In genomic region chr6:40434697-40435096, GRCm38 (mm10) we compare ENCODE assay signal across 9 mouse cellular contexts. TPM values are rescaled to one million over a fixed set of nuclear protein-coding genes. Genes with fewer than 3 reads are reported as not detected.
DNase-seq lines count a peak whose midpoint lies in the region; ATAC-seq and TF ChIP-seq lines count a peak whose summit lies in the region.
"Had no signal": no experiment of that assay in that cellular context is flagged by ENCODE, and none has a peak within 500 bp of the region (broad histone marks: within the 10 kb centered on the region; RNA-seq: fewer than 3 reads in every experiment).

No protein-coding gene starts in this region.

- H3K27me3 ChIP-seq in liver, embryonic 12.5 days (replicated peaks), result peaks cover 63% of the 10 kb centered on the region

- H3K4me3 ChIP-seq in gastrocnemius, adult 2 months, result peak overlapping the region; percentile 83
- H3K4me3 ChIP-seq in liver, embryonic 12.5 days, result peak overlapping the region; percentile 69

- no peak for TF ChIP-seq CTCF in gastrocnemius, adult 2 months (IDR thresholded peaks at IDR 0.05)

- no peak for DNase-seq in gastrocnemius, adult 2 months
- DNase-seq in gastrocnemius, postnatal 36 days, result no peak
- DNase-seq in thymus, postnatal 4 days, result peak; percentile 17
- DNase-seq in thymus, adult 18-20 months, result no peak
- DNase-seq in urinary bladder, postnatal 10 days (ENCODE audit: low spot score), result no peak
- no peak for DNase-seq in left cerebral cortex, adult 11 months (ENCODE audit: low spot score)
- no peak for DNase-seq in gastrocnemius, adult 8-10 months (ENCODE audit: low spot score in 2 of 2)

- intact Hi-C loops in gastrocnemius, adult 2 months (cut with DNase I), result no loop called here
- intact Hi-C loops in gastrocnemius, postnatal 36 days (cut with DNase I), result no loop called here

- ATAC-seq in liver, embryonic 12.5 days, result no peak

- H3K4me2 ChIP-seq in liver, embryonic 12.5 days, result peak overlapping the region; percentile 97

- no peak overlapping the region for H3K27ac ChIP-seq in gastrocnemius, adult 2 months
- no peak overlapping the region for H3K27ac ChIP-seq in liver, embryonic 12.5 days

- H3K9ac ChIP-seq in liver, embryonic 12.5 days, result no peak overlapping the region

- H3K9me3 ChIP-seq in liver, embryonic 12.5 days (replicated peaks), result no peaks in the 10 kb centered on the region

- H3K36me3 ChIP-seq in liver, embryonic 12.5 days, result no peaks in the 10 kb centered on the region

- H3K4me1 ChIP-seq in liver, embryonic 12.5 days, result peaks cover 18% of the 10 kb centered on the region; the same call in 1 of the 2 replicates

- 24% methylated on average over 7 of the region's 7 CpGs for WGBS in liver, embryonic 12.5 days (ENCODE audit: insufficient replicate concordance)

RNA-seq across cellular contexts. Expression of gene E330009J07Rik, which starts 1.2 kb away (rescaled TPM):
- total RNA-seq in gastrocnemius, adult 2 months (2021), result 1 to 10 TPM in 1 of 2 experiments, under 1 TPM in 1; 0.98 to 1.2 TPM
- total RNA-seq in gastrocnemius, postnatal 36 days (2021), result 1 to 10 TPM; 1.0 to 1.6 TPM
- polyA plus RNA-seq in liver, embryonic 12.5 days (2016; fragmentation: Nextera tagmentation; extraction: Ambion mirVana), result 2.2 and 2.3 TPM in 2 replicates
- 1 to 10 TPM in 1 of 4 experiments, under 1 TPM in 3; 0.60 to 1.1 (median 0.86) TPM for total RNA-seq in gastrocnemius, adult 8-10 months (2022)

RNA-seq across cellular contexts. Expression of gene Wee2, which starts 4.2 kb away (rescaled TPM):
- total RNA-seq in gastrocnemius, adult 2 months (2021), result not detected
- total RNA-seq in gastrocnemius, postnatal 36 days (2021), result not detected
- polyA plus RNA-seq in liver, embryonic 12.5 days (2016; fragmentation: Nextera tagmentation; extraction: Ambion mirVana), result not detected in 2 replicates
- total RNA-seq in gastrocnemius, adult 8-10 months (2022), result not detected
- total RNA-seq: common myeloid progenitor, adult 5-6 weeks had no signal

RNA-seq across cellular contexts. Expression of gene Ssbp1, which starts 36.5 kb away (rescaled TPM):
- total RNA-seq in gastrocnemius, adult 2 months (2021), result 10 to 100 TPM; 24.7 to 29.6 TPM
- total RNA-seq in gastrocnemius, postnatal 36 days (2021), result 10 to 100 TPM; 21.6 to 24.2 TPM
- 107 and 108 TPM in 2 replicates for polyA plus RNA-seq in liver, embryonic 12.5 days (2016; fragmentation: Nextera tagmentation; extraction: Ambion mirVana)
- total RNA-seq in gastrocnemius, adult 8-10 months (2022), result 10 to 100 TPM; 19.7 to 23.9 (median 21.7) TPM

RNA-seq across cellular contexts. Expression of gene Tas2r137, which starts 56.3 kb away (rescaled TPM):
- not detected for total RNA-seq in gastrocnemius, adult 2 months (2021)
- total RNA-seq in gastrocnemius, postnatal 36 days (2021), result not detected
- not detected in 2 replicates for polyA plus RNA-seq in liver, embryonic 12.5 days (2016; fragmentation: Nextera tagmentation; extraction: Ambion mirVana)
- not detected for total RNA-seq in gastrocnemius, adult 8-10 months (2022)
- total RNA-seq: common myeloid progenitor, adult 5-6 weeks had no signal

RNA-seq across cellular contexts. Expression of gene Tas2r108, which starts 58.6 kb away (rescaled TPM):
- not detected for total RNA-seq in gastrocnemius, adult 2 months (2021)
- total RNA-seq in gastrocnemius, postnatal 36 days (2021), result not detected
- not detected in 2 replicates for polyA plus RNA-seq in liver, embryonic 12.5 days (2016; fragmentation: Nextera tagmentation; extraction: Ambion mirVana)
- total RNA-seq in gastrocnemius, adult 8-10 months (2022), result not detected
- total RNA-seq: common myeloid progenitor, adult 5-6 weeks had no signal
